Mouse (Mus musculus) ZHBTc4 (cell line): ENCODE results near the gene Arl8a.
"Not testable (repeated sequence)": the region's sequence is repeated elsewhere in the genome, so short reads cannot be mapped to it uniquely, and the experiment has no call there.

Source experiments
- DNase-seq: peaks from one replicate; pipeline ENCODE4 v3.0.0-alpha.2; 2011; ENCODE audit warnings: low read depth, low spot score

Gene Arl8a

DNA sequence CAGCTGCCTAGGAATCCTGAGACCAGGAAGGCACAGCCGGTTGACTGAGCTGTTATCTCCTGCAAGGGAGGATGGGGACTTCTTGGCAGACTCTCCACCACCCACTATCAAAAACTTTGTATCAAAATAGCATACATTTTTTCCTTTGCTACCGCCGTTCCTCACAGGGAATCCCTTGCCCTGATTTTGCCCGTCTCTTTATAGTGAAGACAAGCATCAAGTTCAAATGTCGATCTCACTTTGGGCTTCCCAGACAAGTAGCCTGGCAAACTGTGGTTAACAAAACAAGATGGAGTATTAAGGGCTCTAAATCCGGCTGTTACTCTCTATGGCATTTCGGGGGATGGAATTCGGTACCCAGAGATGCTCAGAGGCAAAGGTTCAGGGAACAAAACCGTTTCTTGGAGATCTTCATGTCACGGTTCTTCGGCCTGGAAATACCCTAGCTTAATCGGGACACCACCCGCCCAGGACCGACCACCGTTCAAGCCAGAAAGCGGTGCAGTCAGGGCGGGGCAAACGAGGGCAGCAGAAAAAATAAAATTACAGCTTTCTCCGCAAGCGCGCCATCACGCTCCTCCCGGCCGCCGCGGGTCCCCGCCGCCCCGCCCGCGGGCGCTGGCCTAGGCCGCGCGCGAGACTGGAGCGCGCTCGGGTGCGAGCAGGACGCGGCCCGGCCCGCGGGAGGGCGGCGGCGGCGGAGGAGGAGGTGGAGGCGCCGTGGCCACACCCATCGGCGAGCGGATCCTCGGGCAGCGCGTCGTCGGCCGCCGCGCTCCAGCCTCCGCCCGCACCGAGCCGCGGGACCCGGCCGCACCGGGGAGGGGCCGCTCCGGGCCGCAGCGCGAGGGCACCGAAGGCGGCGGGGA lies at the start of gene Arl8a:
Arl8a (plus strand) TSS at position 748 of the 869 bp plus-strand sequence.
- DNase-seq, result peak; percentile 85

DNA sequence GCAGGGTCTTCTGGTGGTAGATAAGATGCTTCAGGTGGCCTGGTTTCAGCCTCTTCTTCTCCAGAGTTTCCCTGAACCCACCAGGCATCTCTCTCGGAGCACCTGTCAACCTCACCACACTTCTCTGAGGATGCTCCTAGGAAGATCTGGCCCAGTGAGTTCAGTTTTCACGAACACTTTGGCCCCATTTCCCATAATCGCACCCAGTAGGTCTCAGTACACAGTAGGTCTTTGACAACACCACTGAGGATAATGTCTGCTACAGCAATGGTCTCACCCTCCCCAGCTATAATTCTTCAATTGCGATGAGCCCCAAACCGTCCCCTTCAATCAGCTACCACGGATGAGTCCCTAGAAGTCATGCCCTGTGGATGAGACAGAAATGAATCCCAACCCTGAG lies 49.2 kb upstream of the Arl8a start:
- DNase-seq, result no peak

DNA sequence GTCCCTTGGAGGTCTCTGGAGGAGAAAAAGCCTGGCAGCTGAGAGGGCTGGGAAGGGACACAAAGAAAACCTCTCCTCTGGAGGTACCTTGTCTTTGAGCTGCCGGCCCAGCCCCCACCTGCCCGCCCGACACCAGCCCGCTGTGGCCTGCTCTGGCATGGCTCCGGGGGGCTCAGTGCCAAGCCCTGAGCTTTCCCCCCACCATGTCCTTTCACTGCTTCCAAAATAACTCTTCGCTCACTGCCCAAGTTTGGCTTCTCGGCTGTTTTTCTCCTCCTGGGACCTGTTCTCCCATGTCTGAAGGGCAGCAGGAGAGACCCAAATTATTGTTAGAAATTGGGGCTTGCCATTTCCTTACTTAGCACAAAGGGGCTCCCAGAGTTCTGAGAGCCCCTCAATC lies 48.2 kb upstream of the Arl8a start:
- DNase-seq, result no peak

DNA sequence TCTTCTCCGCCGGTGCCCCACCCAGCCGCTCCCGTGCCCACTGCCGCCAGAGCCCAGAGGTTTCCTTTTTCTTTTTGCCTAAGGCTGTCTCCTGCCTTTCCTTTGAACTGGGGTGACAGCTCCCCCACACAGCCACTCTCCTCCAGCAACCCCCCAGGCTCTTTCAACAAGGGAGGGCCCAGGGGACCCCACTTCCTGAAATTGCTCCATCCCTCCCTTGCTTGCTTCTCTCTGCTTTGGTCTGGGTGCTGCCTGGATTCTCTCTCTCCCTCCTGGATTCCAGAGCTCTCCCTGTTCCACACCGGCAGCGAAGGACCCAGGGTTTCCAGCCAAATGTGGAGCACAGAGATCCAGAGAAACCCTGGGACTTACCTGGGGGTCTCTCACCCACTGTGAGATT lies 46.2 kb upstream of the Arl8a start:
- no peak for DNase-seq

DNA sequence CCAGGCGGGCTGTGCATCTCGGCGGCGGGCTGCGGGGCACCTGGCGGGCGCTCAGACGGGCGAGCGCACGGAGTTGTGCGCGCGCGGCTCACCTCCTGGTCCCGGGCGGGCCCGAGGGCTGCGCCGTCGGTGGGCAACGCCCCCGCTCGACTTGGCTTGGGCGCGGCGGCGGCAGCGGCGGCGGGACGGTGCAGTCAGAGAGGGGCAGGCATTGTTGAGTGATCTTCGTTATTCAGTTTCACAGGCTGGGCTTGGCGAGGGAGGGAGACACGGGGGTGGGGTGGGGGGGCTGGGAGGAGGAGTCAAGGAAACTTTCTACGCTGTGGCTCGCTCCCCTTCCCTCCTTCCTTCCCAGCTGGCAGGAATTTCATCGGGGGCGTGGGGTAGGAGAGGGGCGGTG lies 41.5 kb upstream of the Arl8a start, which contains the start of gene Lgr6:
Lgr6 (minus strand) TSS at position 153 of the 400 bp plus-strand sequence.
- peak; percentile 88 for DNase-seq

DNA sequence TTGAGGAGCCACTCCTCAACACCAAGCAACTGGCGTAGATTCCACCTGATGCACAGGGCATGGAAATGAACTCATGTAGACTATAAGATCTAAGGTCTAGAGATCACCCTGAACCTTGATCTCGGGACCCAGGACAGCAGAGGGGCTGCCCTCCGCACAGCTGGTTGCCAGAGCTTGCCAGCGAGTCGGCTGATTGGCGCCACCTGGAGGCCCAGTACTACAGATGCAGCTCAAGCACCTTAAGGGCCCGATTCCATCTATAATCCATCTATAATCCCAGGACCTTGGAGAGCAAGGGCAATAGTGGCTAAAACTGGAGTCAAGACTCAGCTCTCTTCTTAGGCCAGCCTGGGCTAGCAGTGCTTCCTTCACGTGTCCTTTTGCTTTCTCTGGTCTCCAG lies 40.7 kb upstream of the Arl8a start:
- peak; percentile 92 for DNase-seq

DNA sequence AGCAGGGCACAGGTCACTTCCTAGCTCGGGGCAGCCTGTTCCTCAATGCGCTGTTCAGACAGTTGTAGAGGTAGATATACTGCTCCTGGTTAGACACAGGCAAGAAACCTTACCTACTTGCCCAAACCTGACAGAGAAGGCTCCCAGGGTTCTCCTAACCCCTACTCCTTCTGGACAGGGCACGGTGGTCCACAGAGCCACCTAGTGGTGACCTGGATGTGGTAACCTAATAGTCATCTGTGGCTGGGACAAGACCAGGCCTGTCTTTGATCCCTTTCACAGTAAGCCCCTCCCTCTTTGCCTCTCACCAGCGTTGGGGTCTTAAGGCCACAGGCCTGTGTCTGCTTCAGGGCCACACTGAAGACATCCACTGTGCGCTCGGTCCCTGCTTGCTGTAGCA lies 38.0 kb upstream of the Arl8a start:
- DNase-seq, result peak; percentile 94

DNA sequence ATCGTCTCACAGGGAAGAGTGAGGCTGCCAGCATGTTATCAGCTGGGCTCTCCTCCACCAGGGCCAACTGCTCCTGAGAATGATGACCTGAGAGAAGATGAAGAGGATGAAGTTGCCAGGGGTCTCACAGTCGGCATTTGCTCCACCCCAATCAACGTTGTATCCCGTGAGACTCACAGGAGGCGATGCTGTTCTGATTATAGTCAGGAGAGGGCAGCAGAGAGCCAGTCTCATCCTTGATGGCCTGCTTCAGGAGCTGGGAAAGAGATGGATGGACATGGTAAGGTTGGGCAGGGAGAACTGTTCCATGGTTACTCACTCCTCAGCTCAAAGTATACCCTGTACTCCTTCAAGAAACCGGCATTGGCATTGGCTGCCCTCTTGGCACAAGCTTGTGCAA lies 36.5 kb upstream of the Arl8a start:
- DNase-seq, result peak; percentile 87

DNA sequence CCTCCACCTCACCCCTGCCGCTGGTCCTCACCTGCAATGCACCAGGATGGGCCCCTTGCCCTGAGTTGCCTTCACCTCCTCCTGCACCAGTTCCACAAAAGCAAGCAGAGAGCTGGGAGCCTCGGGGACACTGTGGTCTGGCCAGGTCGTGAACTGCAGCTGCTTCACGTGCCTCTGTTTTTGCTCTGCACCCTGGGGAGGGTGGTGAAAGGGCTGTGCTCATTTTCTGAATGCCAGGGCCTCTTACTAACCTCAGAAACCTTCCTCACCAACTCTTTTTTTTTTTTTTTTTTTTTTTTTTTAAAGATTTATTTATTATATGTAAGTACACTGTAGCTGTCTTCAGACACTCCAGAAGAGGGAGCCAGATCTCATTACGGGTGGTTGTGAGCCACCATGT lies 35.4 kb upstream of the Arl8a start:
- not testable (repeated sequence) for DNase-seq

DNA sequence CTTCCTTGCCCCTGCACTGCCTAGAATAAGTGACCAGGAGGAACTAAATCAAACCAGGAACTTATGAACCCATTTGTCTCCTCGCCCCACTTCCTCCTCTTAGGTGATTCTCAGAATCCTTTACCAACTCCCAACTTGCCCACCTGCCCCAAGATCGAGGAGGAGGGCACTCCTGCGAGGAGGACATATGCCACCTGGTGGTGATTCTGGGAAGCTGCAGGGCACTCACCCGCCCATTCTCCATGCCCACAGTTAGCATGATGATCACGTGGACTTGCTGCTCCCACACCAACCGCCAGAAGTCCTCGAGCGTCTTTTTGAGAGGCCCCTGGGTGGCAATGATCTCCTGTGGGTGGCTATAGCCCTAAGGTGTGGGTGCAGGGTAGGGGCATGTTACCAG lies 34.0 kb upstream of the Arl8a start:
- peak; percentile 85 for DNase-seq

DNA sequence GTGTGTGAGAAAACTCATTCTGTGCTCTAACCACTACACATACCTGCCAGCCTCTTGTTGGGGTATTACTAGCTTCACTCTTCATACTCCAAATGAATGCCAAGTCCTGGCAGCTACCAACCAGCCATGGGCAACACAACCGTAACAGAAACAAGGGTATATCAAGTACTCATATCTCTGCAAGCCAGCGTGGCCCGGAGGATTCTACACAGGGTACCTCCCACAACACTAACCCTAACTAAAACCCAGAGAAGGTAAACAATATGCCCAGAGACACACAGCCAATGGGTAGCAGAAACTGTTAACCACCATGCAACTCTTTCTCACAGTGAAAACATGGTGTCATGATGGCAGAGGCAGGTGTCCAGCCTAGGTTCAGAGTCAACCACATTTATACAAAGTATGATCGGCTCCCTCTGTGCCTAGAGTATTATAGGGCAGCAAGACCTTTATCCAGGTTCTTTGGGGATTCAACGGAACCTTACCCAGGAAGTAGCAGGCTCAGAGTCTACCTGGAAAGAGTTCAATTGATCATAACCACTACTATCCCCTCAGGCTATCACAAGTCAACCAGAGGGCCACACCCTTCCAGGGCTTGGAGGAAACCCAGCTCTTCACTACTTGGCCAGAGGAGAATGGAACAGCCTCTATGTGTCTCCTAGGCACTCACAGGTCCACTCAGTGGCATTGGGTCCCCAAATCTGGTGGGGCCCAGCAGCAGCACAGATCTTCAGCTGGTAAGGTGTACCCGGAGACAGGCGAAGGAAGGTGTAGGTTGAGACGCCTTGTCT lies 21.9 kb upstream of the Arl8a start:
- DNase-seq, result no peak

DNA sequence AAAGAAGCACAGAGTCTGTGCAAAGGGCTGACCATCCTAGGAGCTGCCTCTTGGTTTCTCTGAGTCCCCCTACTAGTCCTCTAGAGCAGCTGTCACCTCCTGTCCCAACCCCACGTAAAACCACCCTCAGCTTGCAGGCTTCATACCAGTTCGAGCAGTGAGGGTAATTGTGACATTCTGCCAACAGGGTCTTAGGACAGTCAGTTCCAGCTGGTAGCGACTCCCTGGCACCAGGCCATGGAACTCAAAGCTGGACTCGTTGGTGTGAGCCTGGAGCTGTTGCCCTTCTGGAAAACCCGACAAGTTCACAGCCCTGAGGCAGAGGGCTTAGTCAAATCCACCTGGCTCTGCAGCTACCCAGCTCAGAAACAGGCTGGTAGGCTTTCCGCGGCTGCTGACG lies 20.6 kb upstream of the Arl8a start:
- no peak for DNase-seq

DNA sequence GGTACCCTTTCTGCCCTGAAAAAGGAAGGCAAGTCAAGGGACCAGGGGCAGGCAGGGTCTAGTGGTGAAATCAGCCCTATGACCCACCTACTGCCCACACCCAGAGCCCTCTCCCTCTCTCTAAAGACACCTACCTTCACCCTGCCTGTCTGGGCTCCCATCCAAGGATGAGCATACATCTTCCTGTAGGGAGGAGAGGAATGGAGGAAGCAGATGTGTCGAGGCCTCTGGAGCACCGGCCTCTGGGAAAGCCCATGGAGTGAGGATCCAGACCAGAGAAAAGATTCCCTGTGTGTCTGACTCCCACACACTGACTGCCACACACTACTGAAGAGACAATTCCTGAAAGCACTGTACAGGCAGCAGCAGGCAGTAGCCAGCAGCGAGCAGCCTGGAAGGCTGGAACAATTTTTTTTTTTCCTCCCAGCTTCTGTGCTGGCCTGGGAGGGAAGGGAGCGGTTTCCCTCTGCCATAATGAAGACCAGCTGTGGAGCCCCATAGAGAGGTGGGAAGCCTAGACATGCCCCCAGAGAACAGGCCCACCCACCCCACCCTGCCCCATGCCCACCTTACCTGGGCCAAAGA lies 20.1 kb upstream of the Arl8a start:
- DNase-seq, result no peak

DNA sequence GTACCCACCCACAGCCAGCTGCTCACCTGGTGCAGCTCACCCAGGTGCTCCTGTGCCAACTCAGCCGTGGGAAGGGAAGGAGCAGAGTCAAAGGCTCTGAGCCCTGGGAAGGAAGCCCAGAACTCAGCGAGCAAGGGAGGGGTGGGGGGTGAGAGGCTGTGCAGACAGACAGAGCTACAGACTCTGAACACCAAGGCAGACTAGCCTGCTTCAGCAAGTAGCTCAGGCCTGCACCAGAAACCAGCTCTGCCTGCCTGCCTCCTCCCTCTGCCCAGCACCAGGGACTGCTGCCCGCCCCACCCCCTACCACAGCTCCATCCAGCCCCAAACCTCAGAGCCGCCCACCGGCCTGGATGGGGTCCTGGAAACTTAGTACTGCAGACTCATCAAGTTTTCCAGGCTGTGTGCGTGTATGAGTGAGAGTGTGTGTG lies 18.6 kb upstream of the Arl8a start:
- no peak for DNase-seq

DNA sequence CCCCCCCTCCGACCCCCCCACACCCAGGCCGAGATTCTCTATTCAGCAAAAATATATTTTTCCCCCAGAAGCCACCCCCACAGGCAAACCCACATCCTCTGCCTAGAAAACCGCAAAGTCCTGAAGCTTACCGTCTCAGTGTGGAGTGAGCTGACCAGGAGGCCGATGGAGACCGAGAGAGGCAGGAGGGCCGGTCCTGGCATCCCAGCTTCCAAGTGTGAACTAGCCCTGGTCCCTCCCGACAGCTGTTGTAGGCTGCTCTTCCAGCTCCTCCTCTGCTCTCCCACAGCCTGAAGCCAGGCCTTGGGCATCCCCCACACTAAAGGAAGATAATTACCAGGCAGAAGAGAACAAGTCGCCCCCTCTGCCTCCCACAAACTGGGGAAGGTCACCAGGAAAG lies 17.6 kb upstream of the Arl8a start:
- DNase-seq, result no peak

DNA sequence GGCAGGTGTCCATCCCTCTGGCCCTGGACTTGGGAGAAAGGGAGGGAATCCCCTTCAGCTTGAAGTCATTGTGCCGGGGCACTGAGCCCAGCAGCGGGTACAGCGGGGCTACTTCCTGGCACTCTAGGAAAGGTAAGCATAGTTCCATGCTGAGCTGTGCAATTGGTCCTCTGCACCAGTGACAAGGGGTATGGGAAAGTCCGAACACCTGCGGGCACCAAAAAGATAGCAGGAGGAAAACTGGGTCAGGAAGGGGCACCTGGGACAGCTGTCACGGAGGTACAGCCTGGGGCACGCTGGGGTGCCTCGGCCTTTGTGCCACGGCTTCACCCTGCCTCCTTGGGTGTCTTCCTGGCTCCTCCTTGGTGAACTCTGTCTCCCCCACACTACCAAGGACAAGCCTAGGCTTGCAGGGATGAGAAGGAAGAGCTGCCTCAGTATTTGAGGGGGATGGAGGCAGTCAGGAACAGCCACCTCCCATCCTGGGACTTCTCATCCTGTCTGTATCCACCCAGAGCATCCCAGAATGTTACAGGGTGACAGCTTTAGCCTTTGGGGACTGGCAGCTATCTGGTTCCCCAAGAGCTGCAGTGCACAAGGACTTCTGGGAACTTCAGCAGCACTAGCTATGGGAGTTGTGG lies 17.0 kb upstream of the Arl8a start:
- DNase-seq, result no peak

DNA sequence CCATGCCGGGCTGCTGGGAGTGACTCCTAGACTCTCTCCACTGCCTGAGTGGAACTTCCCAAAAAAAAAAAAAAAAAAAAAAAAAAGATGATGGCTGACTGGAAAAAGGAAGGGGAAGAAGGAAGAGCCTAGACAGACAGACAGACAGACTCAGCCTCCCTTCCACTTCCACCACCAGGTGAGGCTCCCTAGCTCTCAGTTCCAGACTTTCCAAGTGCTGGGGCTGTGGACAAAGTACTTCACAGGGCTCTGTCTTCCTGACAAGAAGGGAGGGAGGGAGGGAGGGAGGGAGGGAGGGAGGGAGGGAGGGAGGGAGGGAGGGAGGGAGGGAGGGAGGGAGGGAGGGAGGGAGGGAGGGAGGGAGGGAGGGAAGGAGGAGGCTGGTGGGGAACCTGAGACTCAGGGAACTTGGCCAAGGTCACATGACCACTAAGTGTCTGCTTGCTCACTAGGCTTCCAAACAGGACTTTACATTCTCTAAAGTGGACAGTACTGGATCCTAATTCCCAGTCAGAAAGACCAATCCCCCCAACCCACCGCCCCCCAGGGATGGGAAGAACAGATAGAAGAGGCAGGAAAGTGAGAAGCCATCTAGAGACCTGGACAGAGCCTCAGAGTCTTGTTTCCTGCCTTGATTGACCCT lies 16.1 kb upstream of the Arl8a start:
- DNase-seq, result peak; percentile 72

DNA sequence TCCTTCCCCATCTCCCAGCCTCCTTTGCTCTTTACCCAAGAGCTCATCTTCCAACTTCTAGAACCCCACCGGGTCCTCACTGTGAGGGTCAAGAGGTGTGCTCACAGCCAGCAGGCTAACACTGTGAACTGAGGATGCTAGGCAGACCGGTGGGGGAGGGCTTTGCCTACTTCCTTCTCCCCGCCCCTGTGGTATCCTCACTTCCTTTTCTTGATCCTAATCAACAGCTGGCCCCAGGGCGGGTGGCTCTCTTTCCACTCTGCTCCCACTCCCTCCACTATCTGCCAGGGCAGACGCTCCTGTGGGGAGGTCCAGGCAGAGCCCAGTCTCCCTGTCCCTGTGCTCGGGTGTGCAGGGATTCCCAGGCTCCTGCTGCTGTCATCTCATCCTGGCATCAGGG lies 15.6 kb upstream of the Arl8a start:
- DNase-seq, result no peak

DNA sequence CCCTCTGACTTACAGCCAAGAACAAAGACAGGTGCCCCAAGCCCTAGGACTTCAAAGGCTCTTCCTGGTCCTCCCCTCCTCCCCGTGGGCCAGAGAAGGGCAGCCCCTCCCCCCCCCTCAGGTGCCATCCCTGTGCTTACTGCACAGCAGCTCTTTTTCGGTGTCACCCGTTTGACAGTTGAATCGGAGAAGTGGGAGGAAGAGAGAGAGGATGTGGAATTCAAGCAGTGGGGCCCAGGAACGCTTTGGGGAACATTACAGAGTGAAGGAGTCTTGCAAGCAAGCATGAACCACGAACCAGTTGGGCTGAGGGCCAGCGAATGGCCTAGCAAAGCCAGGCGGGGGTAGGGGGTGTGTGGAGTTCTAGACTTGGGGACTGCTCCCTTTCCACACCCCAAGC lies 15.1 kb upstream of the Arl8a start:
- no peak for DNase-seq

DNA sequence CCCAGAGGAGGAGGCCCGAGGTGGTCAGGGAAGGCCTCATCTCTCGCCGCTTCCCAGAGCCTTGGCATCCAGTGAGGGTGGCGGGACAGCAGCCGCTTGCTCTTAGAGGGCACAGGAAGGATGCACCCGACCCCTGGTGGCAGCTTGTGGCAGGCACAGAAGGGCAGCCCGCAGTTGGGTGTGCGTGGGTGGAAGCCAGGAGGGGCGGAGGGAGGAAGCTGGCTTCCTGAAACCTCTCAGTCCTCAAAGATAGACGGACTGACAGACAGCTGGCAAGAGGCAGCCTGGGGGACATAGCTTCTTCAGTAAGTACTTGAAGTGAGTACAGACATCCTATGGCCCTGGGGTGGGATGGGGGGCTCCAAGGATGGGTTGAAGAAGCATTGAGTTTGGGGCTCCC lies 14.2 kb upstream of the Arl8a start, which contains the start of gene Ptpn7:
Ptpn7 (plus strand) TSS at position 228 of the 400 bp plus-strand sequence.
- peak; percentile 79 for DNase-seq

DNA sequence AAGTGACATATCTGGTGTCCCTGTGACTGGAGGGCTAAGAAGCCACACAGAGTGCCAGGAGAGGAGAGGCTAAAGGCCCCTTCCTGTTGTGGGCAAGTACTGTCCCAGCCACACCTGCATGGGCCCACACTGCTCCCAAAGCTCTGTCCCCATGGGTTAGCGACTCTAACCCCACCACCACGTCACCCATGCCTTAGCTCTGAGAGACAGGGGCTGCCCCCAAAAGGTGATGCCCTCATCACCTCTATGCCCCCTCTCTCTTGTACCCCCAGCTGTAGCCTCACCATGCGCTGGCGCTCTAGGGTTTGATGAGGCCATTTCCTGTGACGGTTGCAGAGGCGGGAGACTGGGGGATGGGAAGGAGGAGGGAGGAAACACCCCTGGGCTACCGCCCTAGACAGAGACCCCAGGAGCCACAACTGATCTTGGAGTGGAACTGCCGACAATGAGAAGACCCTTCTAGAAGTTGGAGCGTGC lies 13.7 kb upstream of the Arl8a start:
- no peak for DNase-seq
